Mouse (Mus musculus): Measurements from ENCODE around the gene Emc1. TPM values are rescaled to one million over a fixed set of nuclear protein-coding genes. Genes with fewer than 3 reads are reported as not detected.
A peak's percentile ranks its signal among the peaks of the same experiment; 100 is the strongest.
"Not testable (repeated sequence)": the region's sequence is repeated elsewhere in the genome, so short reads cannot be mapped to it uniquely, and the experiment has no call there.

The Emc1 gene
- polyA plus RNA-seq, 1 experiment: 29.2 TPM

DNA sequence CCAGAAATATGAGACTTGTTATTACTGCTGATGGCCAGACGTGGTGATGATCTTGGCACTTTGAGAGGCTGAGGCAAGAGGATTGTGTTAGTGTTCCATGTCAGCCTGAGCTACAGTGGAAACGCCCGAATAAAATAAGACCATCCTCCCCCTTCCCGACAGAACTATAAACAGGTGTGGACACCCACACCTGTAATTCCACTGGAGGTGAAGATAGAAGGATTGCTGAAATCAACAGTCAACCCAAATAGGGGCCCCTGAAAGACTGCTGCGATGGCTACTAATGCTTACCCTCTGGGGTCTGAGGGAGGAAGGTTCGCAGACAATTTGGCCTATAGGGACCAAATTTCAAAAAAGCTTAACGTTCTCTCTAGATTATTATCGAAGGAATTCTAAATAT is 27.3 kb downstream of the Emc1 start:
- H3K27ac ChIP-seq (ENCODE audit: insufficient read depth, low read depth, low read length): no peak overlapping the region
- 9% methylated on average over 8 of the region's 8 CpGs for WGBS
- DNase-seq: no peak
- peak overlapping the region; percentile 95 for H3K4me3 ChIP-seq (ENCODE audit: insufficient read depth, low read depth, low read length)
- no peaks in the 10 kb centered on the region for H3K27me3 ChIP-seq (replicated peaks; ENCODE audit: control insufficient read depth, insufficient read depth, low read length)
- H3K4me1 ChIP-seq (ENCODE audit: control insufficient read depth, insufficient read depth, low read length): peaks cover 7% of the 10 kb centered on the region; the same call in 1 of the 2 replicates
- TF ChIP-seq CTCF (conservative IDR thresholded peaks at IDR 0.05; ENCODE audit: insufficient read depth, insufficient read length, low read depth, low read length) (no peak), POLR2A (IDR thresholded peaks at IDR 0.05; ENCODE audit: low read depth, low read length) (no peak)
- H3K36me3 ChIP-seq (ENCODE audit: control insufficient read depth, insufficient read depth, low read length): no peaks in the 10 kb centered on the region

DNA sequence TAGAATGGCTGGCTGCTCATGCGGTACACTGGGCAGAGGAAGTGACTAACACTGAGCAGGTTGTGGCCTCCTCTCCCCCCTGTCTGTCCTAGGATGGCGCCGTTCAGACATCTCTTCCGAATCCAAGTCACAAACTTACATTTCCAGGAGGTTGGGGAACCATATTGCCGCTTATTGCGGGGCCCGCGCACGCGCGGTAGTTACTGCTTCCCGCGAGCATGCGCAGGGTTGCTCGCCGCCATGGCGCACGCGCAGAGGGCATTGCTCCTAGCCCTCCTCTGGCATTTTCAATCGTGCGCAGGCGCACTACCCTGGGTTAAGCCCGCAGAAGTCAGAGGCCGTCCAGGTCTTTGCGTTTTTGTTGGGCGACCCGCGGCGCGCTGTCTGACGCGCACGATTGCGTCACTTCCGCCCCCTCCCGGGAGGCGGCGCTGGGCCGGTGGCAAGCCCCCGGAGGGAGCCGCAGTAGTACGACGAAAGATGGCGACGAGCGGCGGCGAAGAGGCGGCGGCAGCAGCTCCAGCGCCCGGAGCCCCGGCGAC is 27.9 kb downstream of the Emc1 start:
- peak; percentile 100 for DNase-seq
- H3K4me1 ChIP-seq (ENCODE audit: control insufficient read depth, insufficient read depth, low read length): peaks cover 7% of the 10 kb centered on the region; the same call in 1 of the 2 replicates
- H3K27ac ChIP-seq (ENCODE audit: insufficient read depth, low read depth, low read length): peak overlapping the region; percentile 76
- no peaks in the 10 kb centered on the region for H3K36me3 ChIP-seq (ENCODE audit: control insufficient read depth, insufficient read depth, low read length)
- H3K27me3 ChIP-seq (replicated peaks; ENCODE audit: control insufficient read depth, insufficient read depth, low read length): no peaks in the 10 kb centered on the region
- TF ChIP-seq POLR2A (IDR thresholded peaks at IDR 0.05; ENCODE audit: low read depth, low read length): peak; percentile 33
- no peak for TF ChIP-seq CTCF (conservative IDR thresholded peaks at IDR 0.05; ENCODE audit: insufficient read depth, insufficient read length, low read depth, low read length)
- H3K4me3 ChIP-seq (ENCODE audit: insufficient read depth, low read depth, low read length): peak overlapping the region; percentile 95
- WGBS: under 1% methylated on average over 54 of the region's 54 CpGs

DNA sequence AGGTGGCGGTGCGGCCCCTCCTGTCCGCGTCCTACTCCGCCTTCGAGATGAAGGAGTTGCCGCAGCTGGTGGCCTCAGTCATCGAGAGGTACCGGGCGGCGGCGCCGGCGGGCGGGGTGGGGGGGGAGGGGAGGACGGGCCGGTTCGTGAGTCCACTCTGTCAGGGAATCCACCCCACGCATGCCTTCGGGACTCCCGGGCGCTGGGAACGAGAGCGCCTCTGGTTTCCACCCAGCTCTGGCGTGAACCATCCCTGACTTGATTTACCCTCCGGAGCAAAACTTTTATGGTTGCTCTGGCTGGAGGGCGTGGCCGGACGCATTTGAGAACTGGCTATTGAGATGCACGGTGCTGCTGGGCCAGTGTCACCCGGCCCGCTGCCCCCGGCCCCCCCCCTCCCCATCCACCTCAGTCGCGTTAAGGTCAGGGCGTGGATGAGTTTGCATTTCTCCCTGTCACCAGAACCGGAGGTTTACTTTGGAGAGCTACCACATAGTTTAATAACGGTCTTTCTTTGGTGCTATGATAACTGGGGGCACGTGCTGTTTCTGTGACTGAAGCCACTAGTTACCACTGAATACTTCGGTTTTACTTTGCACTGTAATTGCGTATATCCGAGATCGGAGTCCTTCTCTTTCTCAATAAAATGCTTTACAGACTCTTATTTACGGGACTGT is 28.5 kb downstream of the Emc1 start:
- H3K27ac ChIP-seq (ENCODE audit: insufficient read depth, low read depth, low read length): 0 out of 2 replicates have a peak overlapping the region, but pooled peaks have one; percentile 24
- DNase-seq: no peak
- H3K27me3 ChIP-seq (replicated peaks; ENCODE audit: control insufficient read depth, insufficient read depth, low read length): no peaks in the 10 kb centered on the region
- no peaks in the 10 kb centered on the region for H3K36me3 ChIP-seq (ENCODE audit: control insufficient read depth, insufficient read depth, low read length)
- whole genome bisulfite sequencing: under 1% methylated on average over 44 of the region's 44 CpGs
- peaks cover 7% of the 10 kb centered on the region; the same call in 1 of the 2 replicates for H3K4me1 ChIP-seq (ENCODE audit: control insufficient read depth, insufficient read depth, low read length)
- no peak for TF ChIP-seq CTCF (conservative IDR thresholded peaks at IDR 0.05; ENCODE audit: insufficient read depth, insufficient read length, low read depth, low read length)
- TF ChIP-seq POLR2A (IDR thresholded peaks at IDR 0.05; ENCODE audit: low read depth, low read length): no peak
- H3K4me3 ChIP-seq (ENCODE audit: insufficient read depth, low read depth, low read length): peak overlapping the region; percentile 63

DNA sequence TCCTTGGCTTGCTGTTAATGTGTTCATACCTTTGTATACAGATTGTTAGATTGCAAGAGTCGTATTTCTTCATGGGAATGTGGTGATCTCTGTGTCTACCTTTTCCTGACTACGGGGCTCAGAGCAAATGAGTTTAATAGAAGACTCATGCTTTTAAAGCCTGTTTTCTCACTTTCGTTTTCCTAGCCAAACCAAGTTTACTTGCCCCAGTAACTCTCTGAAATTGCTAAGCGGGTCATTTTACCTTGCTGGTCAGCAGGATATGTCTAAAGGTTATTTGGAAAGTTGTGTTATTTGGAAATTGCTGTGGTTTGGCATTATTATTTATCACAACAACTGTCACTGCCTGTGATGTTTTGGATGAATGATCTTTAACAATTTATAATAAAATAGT is 29.1 kb downstream of the Emc1 start:
- H3K36me3 ChIP-seq (ENCODE audit: control insufficient read depth, insufficient read depth, low read length): no peaks in the 10 kb centered on the region
- no peak overlapping the region for H3K27ac ChIP-seq (ENCODE audit: insufficient read depth, low read depth, low read length)
- H3K27me3 ChIP-seq (replicated peaks; ENCODE audit: control insufficient read depth, insufficient read depth, low read length): no peaks in the 10 kb centered on the region
- H3K4me1 ChIP-seq (ENCODE audit: control insufficient read depth, insufficient read depth, low read length): peaks cover 7% of the 10 kb centered on the region; the same call in 1 of the 2 replicates
- DNase-seq: no peak
- no peak overlapping the region; the same call in 1 of the 2 replicates for H3K4me3 ChIP-seq (ENCODE audit: insufficient read depth, low read depth, low read length)
- 9% methylated on average over 4 of the region's 4 CpGs for WGBS
- TF ChIP-seq POLR2A (IDR thresholded peaks at IDR 0.05; ENCODE audit: low read depth, low read length) (no peak), CTCF (conservative IDR thresholded peaks at IDR 0.05; ENCODE audit: insufficient read depth, insufficient read length, low read depth, low read length) (no peak)

DNA sequence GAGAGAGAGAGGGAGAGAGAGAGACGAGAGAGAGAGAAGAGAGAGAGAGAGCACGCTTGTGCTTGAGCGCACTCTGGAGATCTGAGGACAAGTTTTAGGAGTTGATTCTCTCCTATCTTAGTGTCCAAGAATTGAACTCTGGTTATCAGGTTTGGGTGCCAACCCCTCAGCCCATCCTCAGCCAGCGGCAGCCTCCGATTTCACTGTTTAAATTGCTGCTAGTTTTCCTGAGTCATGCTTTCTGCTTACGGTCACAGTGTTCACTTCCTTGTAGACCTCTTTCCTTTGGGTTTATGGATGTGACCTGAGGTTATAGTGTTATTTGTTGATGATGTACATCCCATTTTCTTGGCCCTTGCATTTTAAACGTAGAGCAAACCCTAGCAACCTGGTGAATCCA is 29.8 kb downstream of the Emc1 start:
- DNase-seq: no peak
- no peak overlapping the region for H3K27ac ChIP-seq (ENCODE audit: insufficient read depth, low read depth, low read length)
- no peaks in the 10 kb centered on the region for H3K36me3 ChIP-seq (ENCODE audit: control insufficient read depth, insufficient read depth, low read length)
- WGBS: 35% methylated on average over 7 of the region's 7 CpGs
- H3K4me1 ChIP-seq (ENCODE audit: control insufficient read depth, insufficient read depth, low read length): peaks cover 7% of the 10 kb centered on the region; the same call in 1 of the 2 replicates
- H3K27me3 ChIP-seq (replicated peaks; ENCODE audit: control insufficient read depth, insufficient read depth, low read length): no peaks in the 10 kb centered on the region
- no peak overlapping the region for H3K4me3 ChIP-seq (ENCODE audit: insufficient read depth, low read depth, low read length)
- TF ChIP-seq POLR2A (IDR thresholded peaks at IDR 0.05; ENCODE audit: low read depth, low read length) (no peak), CTCF (conservative IDR thresholded peaks at IDR 0.05; ENCODE audit: insufficient read depth, insufficient read length, low read depth, low read length) (no peak)

DNA sequence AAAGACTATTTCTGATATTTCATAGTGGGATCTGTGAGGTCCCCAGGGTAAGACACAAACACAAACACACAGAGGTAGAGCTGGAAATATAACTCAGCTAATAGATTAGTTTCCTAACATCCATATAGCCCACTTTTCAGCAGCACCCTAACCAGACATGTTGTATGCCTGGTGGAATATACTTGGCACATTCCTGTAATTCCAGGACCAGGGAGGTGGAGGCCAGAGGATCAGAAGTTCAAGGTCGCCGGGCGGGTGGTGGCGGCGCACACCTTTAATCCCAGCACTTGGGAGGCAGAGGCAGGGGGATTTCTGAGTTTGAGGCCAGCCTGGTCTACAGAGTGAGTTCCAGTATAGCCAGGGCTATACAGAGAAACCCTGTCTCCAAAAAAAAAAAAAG is 33.5 kb downstream of the Emc1 start:
- H3K27ac ChIP-seq (ENCODE audit: insufficient read depth, low read depth, low read length); H3K4me3 ChIP-seq (ENCODE audit: insufficient read depth, low read depth, low read length); DNase-seq; H3K36me3 ChIP-seq (ENCODE audit: control insufficient read depth, insufficient read depth, low read length); H3K27me3 ChIP-seq (replicated peaks; ENCODE audit: control insufficient read depth, insufficient read depth, low read length): not testable (repeated sequence)
- 79% methylated on average over 5 of the region's 5 CpGs for WGBS
- peaks cover 12% of the 10 kb centered on the region; the same call in 1 of the 2 replicates for H3K4me1 ChIP-seq (ENCODE audit: control insufficient read depth, insufficient read depth, low read length)

DNA sequence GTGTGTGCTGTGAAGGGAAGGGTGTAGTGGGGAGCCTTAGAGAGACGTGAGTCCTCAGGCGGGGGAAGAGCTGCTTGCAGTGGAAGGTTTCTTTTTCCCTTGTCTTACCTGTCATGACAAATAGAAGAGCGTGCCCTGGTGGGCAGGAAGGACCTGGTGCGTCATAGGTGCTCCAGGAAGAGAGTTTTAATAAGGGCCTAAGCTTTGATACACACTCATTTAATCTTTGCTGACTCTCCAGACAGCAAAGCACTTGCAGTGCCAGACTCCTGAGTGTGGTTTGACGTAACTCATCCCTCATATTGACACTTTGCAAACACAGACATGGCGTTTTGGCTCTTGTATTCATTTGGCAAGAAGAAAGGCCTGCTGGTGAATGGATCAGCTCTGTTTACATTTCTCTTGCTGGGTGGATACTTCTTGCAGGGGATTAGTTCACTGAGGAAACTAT is 34.5 kb downstream of the Emc1 start:
- Histone ChIP-seq H3K27me3 (replicated peaks; ENCODE audit: control insufficient read depth, insufficient read depth, low read length) (no peaks in the 10 kb centered on the region), H3K4me3 (ENCODE audit: insufficient read depth, low read depth, low read length) (no peak overlapping the region), H3K27ac (ENCODE audit: insufficient read depth, low read depth, low read length) (no peak overlapping the region), H3K36me3 (ENCODE audit: control insufficient read depth, insufficient read depth, low read length) (no peaks in the 10 kb centered on the region; the same call in 1 of the 2 replicates), H3K4me1 (ENCODE audit: control insufficient read depth, insufficient read depth, low read length) (peaks cover 11% of the 10 kb centered on the region; the same call in 1 of the 2 replicates)
- WGBS: 43% methylated on average over 6 of the region's 6 CpGs
- TF ChIP-seq POLR2A (IDR thresholded peaks at IDR 0.05; ENCODE audit: low read depth, low read length) (no peak), CTCF (conservative IDR thresholded peaks at IDR 0.05; ENCODE audit: insufficient read depth, insufficient read length, low read depth, low read length) (no peak)
- peak; percentile 34 for DNase-seq
